Mouse (Mus musculus): ENCODE data around the gene Tango2.

- no peak for TF ChIP-seq POLR2A (IDR thresholded peaks at IDR 0.05; ENCODE audit: borderline replicate concordance, low read depth, low read length)
- TF ChIP-seq CTCF (IDR thresholded peaks at IDR 0.05; ENCODE audit: low read depth, low read length): no peak
These were observed 43.8 kb upstream of the Tango2 start for GRCm38 (mm10) chr16:18391728-18392127.
